Mouse (Mus musculus): ENCODE data around the gene Tnk2. TPM values are rescaled to one million over a fixed set of nuclear protein-coding genes. Genes with fewer than 3 reads are reported as not detected.

Gene Tnk2
- polyA plus RNA-seq, 1 experiment = 155 TPM

DNA sequence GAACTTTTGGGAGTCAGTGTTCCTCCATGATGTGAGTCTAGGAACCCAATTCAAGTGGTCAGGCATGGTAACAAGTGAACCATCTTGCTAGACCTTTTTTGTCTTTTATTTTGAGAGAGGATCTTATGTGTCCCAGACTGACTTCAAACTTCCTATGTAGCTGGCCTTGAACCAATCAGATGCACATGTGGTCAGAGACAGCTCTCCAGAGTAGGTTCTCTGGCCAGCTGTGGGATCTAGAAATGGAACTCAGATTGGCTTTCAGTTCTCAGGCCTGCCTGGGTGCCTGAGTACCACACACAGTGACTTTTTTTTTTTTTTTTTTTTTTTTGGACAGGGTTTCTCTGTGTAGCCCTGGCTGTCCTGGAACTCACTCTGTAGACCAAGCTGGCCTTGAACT lies 4.0 kb downstream of the Tnk2 start:
- no peak for TF ChIP-seq GATA1 (IDR thresholded peaks at IDR 0.05; ENCODE audit: low read length)

DNA sequence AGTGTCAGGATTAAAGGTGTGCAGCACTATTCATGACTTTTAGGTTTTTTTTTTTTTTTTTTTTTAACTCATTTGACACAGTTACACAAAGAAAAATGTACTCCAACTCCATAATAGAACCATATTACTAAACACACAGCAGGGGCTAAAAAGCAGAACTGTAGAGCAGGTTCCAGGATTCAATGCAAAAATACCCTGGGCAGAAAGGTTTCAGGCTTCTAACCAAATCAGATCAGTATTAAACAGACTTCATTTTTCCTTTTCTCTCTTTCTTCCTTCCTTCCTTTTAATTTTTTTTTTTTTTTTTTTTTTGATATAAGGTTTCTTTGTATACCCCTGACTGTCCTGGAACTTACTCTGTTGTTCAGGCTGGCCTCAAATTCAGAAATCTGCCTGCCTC lies 6.8 kb downstream of the Tnk2 start:
- TF ChIP-seq GATA1 (IDR thresholded peaks at IDR 0.05; ENCODE audit: low read length) = no peak

DNA sequence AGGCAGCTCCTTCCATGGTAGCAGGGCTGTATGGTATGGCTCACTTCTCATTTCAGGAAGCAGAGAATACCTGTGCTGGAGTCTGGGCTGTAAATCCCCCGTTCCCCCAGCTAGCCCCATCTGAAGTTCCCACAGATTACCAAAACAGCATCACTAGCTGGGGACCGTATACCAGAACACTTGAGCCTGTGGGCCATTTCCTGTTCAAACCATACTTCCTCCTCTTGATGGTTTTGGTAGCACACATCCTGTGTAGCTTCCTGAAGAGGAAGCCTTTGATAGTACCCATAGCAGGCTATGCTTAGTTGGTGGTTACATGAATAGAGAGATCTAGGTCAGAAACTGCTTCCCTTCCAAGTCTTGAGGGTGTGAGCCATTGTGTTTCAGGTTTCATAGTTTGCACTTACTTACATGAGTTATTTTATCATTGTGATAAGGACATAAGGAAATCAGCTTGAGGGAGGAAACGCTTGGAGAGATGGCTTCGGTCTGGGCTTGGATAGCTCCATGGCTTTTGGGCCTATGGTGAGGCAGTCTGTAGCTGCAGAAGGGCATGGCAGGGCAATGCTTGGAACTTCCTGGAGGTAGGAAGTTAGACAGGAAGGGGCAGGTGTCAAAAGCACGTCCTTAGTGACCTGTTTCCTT lies 7.4 kb downstream of the Tnk2 start:
- no peak for TF ChIP-seq GATA1 (IDR thresholded peaks at IDR 0.05; ENCODE audit: low read length)

DNA sequence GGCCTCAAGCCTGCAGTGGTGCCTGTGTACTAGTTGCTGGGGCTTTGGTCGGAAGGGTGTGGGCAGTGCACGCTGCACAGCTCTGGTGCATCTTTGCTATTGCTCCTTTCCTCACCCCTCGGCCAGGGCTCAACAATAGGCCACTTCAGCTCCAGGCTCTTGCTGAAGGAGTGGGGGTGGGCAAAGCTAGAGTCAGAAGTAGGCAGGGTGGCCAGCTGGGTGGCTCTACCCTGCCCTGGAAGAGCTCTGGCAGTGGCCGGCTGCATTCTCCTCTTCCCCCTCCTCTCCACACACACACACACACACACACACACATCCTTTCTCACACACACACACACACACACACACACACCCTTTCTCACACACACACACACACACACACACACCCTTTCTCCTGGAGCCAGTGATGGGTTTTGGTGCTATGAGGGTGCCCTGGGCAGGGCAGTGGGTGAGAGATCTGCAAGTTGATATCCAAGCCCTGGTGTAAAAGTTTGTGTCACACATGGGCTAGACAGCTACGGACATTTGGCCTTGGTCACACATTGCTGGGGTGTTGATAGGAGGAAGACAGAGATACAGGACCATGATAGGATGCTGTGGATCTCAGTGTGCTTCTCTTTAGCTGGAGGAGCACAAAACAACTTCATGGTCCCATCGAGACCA lies 10.5 kb downstream of the Tnk2 start:
- TF ChIP-seq GATA1 (IDR thresholded peaks at IDR 0.05; ENCODE audit: low read length) = no peak

DNA sequence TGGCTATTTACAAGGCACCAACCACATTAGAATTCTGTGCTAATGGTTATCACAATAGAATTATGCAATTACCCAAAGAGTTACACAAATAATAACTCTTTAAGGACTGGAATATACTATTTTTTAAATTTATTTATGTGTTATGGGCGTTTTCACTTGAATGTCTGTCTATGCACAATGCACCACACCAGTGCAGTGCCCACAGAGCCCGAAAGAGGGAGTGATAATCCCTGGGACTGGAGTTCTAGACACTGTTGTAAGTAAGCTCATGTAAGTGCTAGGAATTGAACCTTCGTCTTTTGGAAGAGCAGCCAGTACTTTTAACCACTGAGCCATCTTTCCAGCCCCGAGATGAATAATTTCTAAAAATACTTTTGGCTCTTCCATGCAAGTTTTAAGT lies 11.9 kb downstream of the Tnk2 start:
- TF ChIP-seq GATA1 (IDR thresholded peaks at IDR 0.05; ENCODE audit: low read length) = no peak

DNA sequence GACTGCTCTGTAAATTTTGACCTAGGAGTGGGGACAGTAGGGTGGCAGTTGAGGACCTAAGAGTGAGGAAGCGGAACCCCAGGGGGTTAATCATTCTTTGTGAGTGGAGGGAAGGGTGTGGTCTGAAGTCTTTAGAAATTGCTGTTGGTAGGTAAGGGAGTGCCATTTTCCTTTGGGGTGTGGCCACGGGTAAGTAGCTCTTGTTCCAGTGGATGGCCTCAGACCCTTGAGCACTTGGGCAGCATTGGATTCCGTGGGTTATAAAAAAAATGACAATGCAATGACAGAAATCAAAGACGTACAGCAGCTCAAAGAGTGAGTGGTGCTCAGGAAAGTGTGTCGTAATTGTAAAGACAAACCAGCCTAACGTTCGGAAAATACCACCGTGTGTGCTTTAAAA lies 12.6 kb downstream of the Tnk2 start:
- TF ChIP-seq GATA1 (IDR thresholded peaks at IDR 0.05; ENCODE audit: low read length) = no peak

DNA sequence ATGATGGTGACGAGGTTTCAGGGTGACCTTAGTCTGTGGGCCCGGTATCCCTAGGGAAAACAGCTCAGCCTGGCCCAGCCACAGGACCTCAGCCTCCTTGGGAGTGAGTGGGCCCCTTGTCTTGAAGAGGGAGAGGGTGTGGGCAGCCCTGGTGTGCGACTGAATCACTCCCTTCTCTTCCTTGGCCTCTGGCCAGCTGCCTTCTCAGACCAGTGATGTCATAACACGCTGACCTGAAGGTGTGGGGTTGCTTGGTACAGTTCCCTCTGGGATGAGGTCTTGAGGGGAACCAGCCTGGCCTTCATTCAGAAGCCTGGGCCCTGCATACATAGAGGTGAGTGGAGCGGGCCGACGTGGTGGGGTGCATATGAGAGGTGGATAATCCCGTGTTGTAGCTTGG lies 13.1 kb downstream of the Tnk2 start:
- TF ChIP-seq GATA1 (IDR thresholded peaks at IDR 0.05; ENCODE audit: low read length) = no peak

DNA sequence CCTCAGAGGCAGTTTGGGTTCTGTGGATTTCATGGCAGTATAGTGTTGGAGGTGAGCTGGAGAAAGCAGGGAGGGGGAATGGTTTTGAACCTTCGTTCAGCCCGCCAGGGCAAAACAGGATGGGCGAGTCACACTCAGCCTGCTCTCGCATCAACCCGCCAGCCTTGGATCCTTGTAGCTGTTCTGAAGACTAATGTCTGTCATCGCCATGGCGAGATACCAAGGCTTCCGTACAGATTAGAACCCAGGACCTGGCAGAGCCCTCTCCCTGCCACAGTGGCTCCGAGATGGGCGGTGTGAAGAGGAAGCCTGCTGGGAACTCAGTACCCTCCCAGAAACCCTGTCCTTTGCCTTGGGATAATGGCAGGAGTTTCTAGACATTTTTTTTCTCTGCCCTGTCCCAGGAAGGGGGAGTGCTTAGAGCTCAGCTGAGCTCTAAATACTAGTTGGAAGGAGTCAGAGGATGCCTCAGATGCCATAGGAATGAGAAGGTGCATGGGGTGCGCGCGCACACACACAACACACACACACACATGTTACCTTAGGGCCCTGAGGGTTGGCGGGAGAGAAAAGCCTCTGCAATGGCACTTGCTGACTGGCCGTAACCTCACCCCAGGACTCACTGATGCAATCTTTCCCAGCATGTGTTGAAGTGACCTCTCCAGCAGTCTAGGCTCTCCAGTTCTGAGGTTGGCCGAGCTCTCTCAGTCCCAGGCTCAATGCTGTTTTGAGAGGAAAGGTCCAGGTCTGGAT lies 14.0 kb downstream of the Tnk2 start:
- TF ChIP-seq GATA1 (IDR thresholded peaks at IDR 0.05; ENCODE audit: low read length) = no peak

DNA sequence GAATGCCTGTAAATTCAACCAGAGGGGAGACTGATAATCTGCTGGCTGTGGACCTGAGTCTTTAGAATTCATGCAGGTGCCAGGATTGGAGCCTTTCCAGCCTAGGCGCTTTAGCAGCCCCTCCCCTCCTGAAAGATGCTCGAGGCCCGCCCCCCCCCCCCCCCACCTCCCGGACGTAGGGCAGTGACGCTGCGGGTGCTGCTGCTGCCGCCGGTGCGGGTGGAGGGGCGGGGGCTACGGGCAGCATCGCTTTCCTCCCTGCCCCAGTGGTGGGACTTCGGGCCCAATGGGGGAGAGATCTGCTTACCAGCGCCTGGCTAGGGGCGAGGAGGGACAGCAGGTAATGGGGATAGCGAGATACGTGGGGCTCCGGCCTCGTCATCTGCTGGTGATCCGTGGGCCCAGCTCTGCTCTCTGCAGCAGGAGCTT lies 15.1 kb downstream of the Tnk2 start:
- TF ChIP-seq GATA1 (IDR thresholded peaks at IDR 0.05; ENCODE audit: low read length) = no peak

DNA sequence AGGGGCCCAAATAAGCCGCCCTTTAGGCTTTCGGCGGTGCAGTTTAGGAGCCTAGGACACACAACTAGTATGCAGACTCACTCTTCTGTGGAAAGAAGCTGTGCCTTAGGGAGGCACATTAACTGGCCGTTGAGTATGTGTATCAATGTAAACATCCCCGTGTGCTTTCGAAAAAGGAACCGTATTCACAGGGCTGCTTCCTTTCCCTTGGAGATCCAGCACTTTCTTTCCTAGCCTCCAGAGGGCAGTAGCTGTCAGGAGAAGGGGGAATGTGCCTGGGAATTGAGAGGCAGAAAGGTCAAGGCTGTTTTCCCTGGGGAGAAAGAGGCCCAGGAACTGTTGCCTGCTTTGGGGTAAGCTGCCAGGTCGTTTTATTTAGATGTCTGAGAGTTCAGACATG lies 15.7 kb downstream of the Tnk2 start:
- no peak for TF ChIP-seq GATA1 (IDR thresholded peaks at IDR 0.05; ENCODE audit: low read length)

DNA sequence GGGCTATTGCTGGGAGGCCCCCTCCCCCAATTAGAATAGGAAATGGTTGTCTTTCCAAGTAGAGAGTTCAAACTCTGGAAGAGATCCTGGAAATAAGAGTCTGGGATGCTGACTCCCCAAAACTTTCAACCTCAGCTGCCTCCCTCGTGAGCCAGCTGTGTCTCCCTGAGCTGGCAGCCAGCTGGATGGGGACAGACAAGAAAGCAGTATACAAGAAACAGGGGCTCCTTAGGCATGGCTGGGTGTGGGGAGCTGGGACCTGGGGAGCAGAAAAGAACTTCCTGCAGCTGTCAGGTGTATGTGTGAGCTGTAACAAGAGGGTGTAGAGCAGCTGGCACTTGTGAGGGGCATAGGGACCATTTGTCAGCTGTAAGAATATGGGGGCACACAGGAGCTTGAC lies 16.4 kb downstream of the Tnk2 start:
- no peak for TF ChIP-seq GATA1 (IDR thresholded peaks at IDR 0.05; ENCODE audit: low read length)

DNA sequence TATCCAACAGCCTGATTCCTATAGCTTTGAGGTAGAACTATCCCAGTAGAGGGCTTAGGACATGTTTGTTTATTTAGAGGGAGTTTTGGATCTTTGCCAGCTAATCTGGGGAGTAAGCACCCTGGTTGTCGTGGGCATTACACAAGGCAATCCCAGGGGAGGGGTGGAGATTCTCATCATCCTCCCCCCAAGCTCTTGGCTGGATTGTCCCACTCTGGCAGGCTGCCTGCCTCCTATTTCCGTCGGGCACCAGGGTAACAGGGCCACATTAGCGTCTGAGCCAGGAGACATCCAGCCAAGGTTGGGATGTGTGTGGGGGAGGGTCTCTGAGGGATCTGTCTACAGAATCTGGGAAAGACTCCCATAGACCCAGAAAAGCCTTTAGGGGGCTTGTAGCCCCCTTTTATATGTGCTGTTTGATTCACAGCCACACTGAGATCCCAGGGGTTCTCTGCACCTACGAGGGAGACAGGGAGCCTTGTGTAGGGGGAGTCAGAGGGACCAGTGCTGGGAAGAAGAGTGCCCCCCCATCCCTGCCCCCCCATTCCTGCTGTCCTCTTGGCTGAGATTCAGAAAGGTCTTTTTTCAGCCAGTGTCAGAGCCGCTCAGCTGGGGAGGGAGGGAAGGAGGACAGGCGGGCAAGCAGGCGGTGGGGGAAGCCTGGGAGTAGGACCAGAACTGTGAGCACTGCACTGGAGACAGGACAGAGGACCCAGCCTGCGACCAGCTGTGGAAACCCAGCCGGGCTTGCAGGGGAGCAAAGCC lies 17.1 kb downstream of the Tnk2 start:
- no peak for TF ChIP-seq GATA1 (IDR thresholded peaks at IDR 0.05; ENCODE audit: low read length)

DNA sequence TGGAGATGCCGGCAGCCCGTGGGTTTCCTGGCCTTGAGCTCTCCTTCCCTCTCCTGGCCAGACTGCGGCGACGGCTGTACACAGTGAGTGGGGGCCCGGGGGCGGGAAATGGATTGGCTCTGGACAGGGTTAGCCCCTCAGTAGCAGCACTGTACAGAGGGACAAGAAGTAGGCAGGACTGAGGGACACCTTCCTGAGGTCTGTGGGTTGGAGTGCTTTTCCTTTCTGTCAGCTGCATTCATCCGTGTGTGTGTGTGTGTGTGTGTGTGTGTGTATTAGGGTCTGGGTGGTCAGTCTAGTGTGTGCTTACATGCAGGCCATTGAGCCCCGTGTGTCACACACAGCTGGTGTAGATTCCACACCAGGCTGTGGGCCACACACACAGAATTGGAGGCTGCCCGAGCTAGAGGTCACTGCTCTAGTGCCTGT lies 17.8 kb downstream of the Tnk2 start:
- no peak for TF ChIP-seq GATA1 (IDR thresholded peaks at IDR 0.05; ENCODE audit: low read length)

DNA sequence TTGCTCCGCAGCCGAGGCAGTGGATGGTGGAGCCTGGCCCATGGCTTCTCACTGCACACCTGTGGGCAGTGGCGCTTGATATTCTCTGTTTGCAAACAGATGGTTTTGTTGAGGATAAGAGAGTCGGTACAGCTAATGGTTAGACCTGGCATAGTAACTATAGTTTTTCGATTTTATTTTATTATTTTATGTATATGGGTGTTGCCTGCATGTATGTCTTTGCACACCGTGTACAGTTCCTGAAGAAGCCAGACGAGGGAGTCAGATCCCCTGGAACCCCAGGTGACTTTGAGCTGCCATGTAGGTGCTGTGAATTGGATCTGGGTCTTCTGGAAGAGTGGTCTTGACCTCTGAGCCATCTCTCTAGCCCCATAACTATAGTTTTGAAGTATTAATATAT lies 18.7 kb downstream of the Tnk2 start:
- TF ChIP-seq GATA1 (IDR thresholded peaks at IDR 0.05; ENCODE audit: low read length) = no peak

DNA sequence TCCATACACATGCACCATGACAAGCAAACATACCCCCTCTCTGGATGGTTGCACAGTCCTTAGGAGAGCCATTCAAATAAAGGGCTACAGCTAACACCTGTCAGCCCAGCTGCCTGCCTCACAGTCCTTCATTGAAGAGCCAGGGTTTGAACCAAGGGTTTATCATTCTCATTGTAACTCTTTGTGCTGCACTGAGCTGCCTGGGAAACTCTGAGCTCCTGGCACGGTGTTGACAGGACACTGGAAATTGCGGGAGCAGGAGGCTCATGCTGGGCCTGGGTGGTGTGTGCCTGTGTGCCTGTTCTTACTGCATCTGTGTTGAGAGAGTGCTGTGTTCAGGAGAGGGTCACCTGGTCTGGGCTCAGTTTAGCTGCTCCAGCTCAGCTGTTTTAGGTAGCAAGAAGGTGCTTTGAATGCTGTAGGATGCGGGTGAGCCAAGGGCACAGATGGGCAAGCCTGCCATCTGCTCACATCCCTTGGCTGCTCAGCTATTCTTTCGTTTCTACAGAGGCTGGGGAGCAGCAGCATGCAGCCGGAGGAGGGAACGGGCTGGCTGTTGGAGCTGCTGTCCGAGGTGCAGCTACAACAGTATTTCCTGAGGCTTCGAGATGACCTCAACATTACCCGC lies 19.7 kb downstream of the Tnk2 start:
- TF ChIP-seq GATA1 (IDR thresholded peaks at IDR 0.05; ENCODE audit: low read length) = no peak

All from G1E-ER4 (cell line).